Mouse (Mus musculus): ENCODE measurements around the gene Sirpb1b. TPM values are rescaled to one million over a fixed set of nuclear protein-coding genes. Genes with fewer than 3 reads are reported as not detected.

The Sirpb1b gene
- 100 to 1,000 TPM; 106 to 117 TPM for total RNA-seq (2023)

GRCm38 (mm10) chr3:15574887-15575286, at the start of gene Sirpb1b:
Gene Sirpb1b, minus strand, starts transcription at chr3:15575065.

Other genes starting within 250 kb of the Sirpb1b start
- 100 to 1,000 TPM; 181 to 189 TPM for gene Gm9733, start 242.8 kb downstream of the Sirpb1b start, total RNA-seq (2023)
- gene Sirpb1a, start 148.5 kb downstream of the Sirpb1b start, total RNA-seq (2023): 100 to 1,000 TPM; 126 to 136 TPM

Measured in monocyte, adult 59 days (primary cell).